Mouse (Mus musculus): Measurements from ENCODE around the gene Togaram1. TPM values are rescaled to one million over a fixed set of nuclear protein-coding genes. Genes with fewer than 3 reads are reported as not detected.

The Togaram1 gene
- polyA plus RNA-seq, 1 experiment: 8.2 TPM

GRCm38 (mm10) chr12:65065241-65065640, 99.6 kb downstream of the Togaram1 start:
- H3K27ac ChIP-seq (ENCODE audit: control insufficient read depth, insufficient read depth, low read length): 0 out of 2 replicates have a peak overlapping the region, but pooled peaks have one; percentile 36
- peaks cover 40% of the 10 kb centered on the region for H3K36me3 ChIP-seq (ENCODE audit: control insufficient read depth, insufficient read depth, low read length)

GRCm38 (mm10) chr12:65066234-65066633, 100.6 kb downstream of the Togaram1 start:
- Histone ChIP-seq H3K27ac (ENCODE audit: control insufficient read depth, insufficient read depth, low read length) (no peak overlapping the region), H3K36me3 (ENCODE audit: control insufficient read depth, insufficient read depth, low read length) (peaks cover 31% of the 10 kb centered on the region), H3K4me1 (replicated peaks; ENCODE audit: control insufficient read depth, insufficient read depth, low read length) (peaks cover 5% of the 10 kb centered on the region), H3K4me3 (ENCODE audit: control insufficient read depth, insufficient read depth, low read length) (no peak overlapping the region), H3K27me3 (ENCODE audit: control insufficient read depth, insufficient read depth, low read length) (no peaks in the 10 kb centered on the region)
- no peak for DNase-seq
- TF ChIP-seq POLR2A (IDR thresholded peaks at IDR 0.05; ENCODE audit: control insufficient read depth, extremely low read depth, insufficient read depth, low read length, poor library complexity) (no peak), CTCF (IDR thresholded peaks at IDR 0.05; ENCODE audit: borderline replicate concordance, control insufficient read depth, extremely low read depth, insufficient read depth, low read length, poor library complexity) (no peak)
- WGBS: 16% methylated on average over 3 of the region's 3 CpGs

More at GRCm38 (mm10) chr12:65065241-65065640, 99.6 kb downstream of the Togaram1 start:
- H3K4me3 ChIP-seq (ENCODE audit: control insufficient read depth, insufficient read depth, low read length): no peak overlapping the region
- H3K27me3 ChIP-seq (ENCODE audit: control insufficient read depth, insufficient read depth, low read length): no peaks in the 10 kb centered on the region
- peak; percentile 30 for DNase-seq
- 3% methylated on average over 2 of the region's 2 CpGs for WGBS
- TF ChIP-seq POLR2A (IDR thresholded peaks at IDR 0.05; ENCODE audit: control insufficient read depth, extremely low read depth, insufficient read depth, low read length, poor library complexity) (no peak), CTCF (IDR thresholded peaks at IDR 0.05; ENCODE audit: borderline replicate concordance, control insufficient read depth, extremely low read depth, insufficient read depth, low read length, poor library complexity) (no peak)
- peaks cover 5% of the 10 kb centered on the region for H3K4me1 ChIP-seq (replicated peaks; ENCODE audit: control insufficient read depth, insufficient read depth, low read length)

GRCm38 (mm10) chr12:65068409-65068808, 102.8 kb downstream of the Togaram1 start:
- Histone ChIP-seq H3K27me3 (ENCODE audit: control insufficient read depth, insufficient read depth, low read length) (no peaks in the 10 kb centered on the region), H3K36me3 (ENCODE audit: control insufficient read depth, insufficient read depth, low read length) (peaks cover 16% of the 10 kb centered on the region), H3K4me3 (ENCODE audit: control insufficient read depth, insufficient read depth, low read length) (no peak overlapping the region), H3K27ac (ENCODE audit: control insufficient read depth, insufficient read depth, low read length) (no peak overlapping the region), H3K4me1 (replicated peaks; ENCODE audit: control insufficient read depth, insufficient read depth, low read length) (peaks cover 5% of the 10 kb centered on the region)
- DNase-seq: no peak
- TF ChIP-seq CTCF (IDR thresholded peaks at IDR 0.05; ENCODE audit: borderline replicate concordance, control insufficient read depth, extremely low read depth, insufficient read depth, low read length, poor library complexity): no peak
- no peak for TF ChIP-seq POLR2A (IDR thresholded peaks at IDR 0.05; ENCODE audit: control insufficient read depth, extremely low read depth, insufficient read depth, low read length, poor library complexity)
- WGBS: 87% methylated on average over 4 of the region's 4 CpGs

Other genes starting within 250 kb of the Togaram1 start
- 0.89 and 1.3 TPM in 2 replicates for gene Gm527, start 47.9 kb upstream of the Togaram1 start, polyA plus RNA-seq (2012; rRNA removed)
- gene Klhl28, start 270 bp upstream of the Togaram1 start, polyA plus RNA-seq (2012; rRNA removed): 5.6 and 6.5 TPM in 2 replicates
- 15.7 and 18.7 TPM in 2 replicates for gene Prpf39, start 70.5 kb downstream of the Togaram1 start, polyA plus RNA-seq (2012; rRNA removed)
- 42.7 and 49.9 TPM in 2 replicates for gene Fkbp3, start 108.2 kb downstream of the Togaram1 start, polyA plus RNA-seq (2012; rRNA removed)
- 4.3 and 6.6 TPM in 2 replicates for gene Fancm, start 109.8 kb downstream of the Togaram1 start, polyA plus RNA-seq (2012; rRNA removed)
- gene Mis18bp1, start 206.8 kb downstream of the Togaram1 start, polyA plus RNA-seq (2012; rRNA removed): 3.8 and 4.2 TPM in 2 replicates

All from thymus, adult 2 months (tissue).